Mouse (Mus musculus): ENCODE data around the gene Sprr2a1.
"Not testable (repeated sequence)": the region's sequence is repeated elsewhere in the genome, so short reads cannot be mapped to it uniquely, and the experiment has no call there.

Sprr2a1 gene

GRCm38 (mm10) chr3:92215569-92215968 lies at the start of gene Sprr2a1, which contains the start of gene Sprr2a2:
Sprr2a1 (plus strand) TSS chr3:92215799.
Sprr2a2 (plus strand) TSS chr3:92215920.
- not testable (repeated sequence) for DNase-seq (ENCODE audit: extremely low read depth, low read depth)

GRCm38 (mm10) chr3:92169847-92170246 lies 45.8 kb upstream of the Sprr2a1 start:
- no peak for DNase-seq (ENCODE audit: extremely low read depth, low read depth)

GRCm38 (mm10) chr3:92176880-92177279 lies 38.7 kb upstream of the Sprr2a1 start:
- no peak for DNase-seq (ENCODE audit: extremely low read depth, low read depth)

GRCm38 (mm10) chr3:92195512-92196200 lies 19.9 kb upstream of the Sprr2a1 start:
- DNase-seq (ENCODE audit: extremely low read depth, low read depth): no peak

GRCm38 (mm10) chr3:92211133-92211925 lies 4.3 kb upstream of the Sprr2a1 start:
- DNase-seq (ENCODE audit: extremely low read depth, low read depth): not testable (repeated sequence)

DNA sequence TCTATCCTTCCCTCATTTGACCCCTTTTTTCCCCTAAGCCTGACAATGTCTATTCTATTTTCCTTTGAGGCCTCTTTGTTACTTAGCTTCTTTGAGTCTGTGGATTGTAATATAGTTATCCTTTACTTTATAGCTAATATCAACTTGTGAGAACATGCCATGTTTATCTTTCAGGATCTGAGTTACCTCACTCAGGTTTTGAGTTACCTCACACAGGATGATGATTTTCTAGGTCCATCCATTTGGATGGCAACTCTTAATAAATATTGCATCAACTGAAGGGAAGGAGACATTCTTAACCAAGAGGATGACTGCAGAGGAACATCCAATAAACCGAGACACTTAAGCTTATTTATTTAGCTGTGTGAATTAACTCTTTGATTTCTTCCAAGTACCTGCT lies 3.5 kb upstream of the Sprr2a1 start:
- not testable (repeated sequence) for DNase-seq (ENCODE audit: extremely low read depth, low read depth)

- DNase-seq (ENCODE audit: extremely low read depth, low read depth): not testable (repeated sequence)
These were observed 1.9 kb upstream of the Sprr2a1 start for GRCm38 (mm10) chr3:92213651-92214050.

- not testable (repeated sequence) for DNase-seq (ENCODE audit: extremely low read depth, low read depth)
These were observed 3.4 kb downstream of the Sprr2a1 start for GRCm38 (mm10) chr3:92219031-92219430.

DNA sequence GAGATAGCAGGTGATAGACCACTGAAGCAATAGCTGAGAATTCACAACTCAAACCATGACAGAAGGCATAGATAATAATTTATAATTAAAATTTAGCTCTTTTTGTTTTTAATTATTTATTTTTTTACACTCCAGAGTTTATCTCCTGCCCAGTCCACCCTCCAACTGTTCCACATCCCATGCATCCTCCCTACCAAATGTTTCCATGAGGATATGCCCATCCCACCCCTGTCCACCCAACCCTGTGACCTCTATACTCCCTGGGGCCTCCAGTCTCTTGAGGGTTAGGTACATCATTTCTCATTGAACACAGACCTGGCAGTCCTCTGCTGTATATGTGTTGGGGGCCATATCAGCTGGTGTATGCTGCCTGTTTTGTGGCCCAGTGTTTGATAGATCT lies 8.1 kb downstream of the Sprr2a1 start:
- DNase-seq (ENCODE audit: extremely low read depth, low read depth): not testable (repeated sequence)

GRCm38 (mm10) chr3:92227410-92227809 lies 11.8 kb downstream of the Sprr2a1 start:
- DNase-seq (ENCODE audit: extremely low read depth, low read depth): not testable (repeated sequence)

DNA sequence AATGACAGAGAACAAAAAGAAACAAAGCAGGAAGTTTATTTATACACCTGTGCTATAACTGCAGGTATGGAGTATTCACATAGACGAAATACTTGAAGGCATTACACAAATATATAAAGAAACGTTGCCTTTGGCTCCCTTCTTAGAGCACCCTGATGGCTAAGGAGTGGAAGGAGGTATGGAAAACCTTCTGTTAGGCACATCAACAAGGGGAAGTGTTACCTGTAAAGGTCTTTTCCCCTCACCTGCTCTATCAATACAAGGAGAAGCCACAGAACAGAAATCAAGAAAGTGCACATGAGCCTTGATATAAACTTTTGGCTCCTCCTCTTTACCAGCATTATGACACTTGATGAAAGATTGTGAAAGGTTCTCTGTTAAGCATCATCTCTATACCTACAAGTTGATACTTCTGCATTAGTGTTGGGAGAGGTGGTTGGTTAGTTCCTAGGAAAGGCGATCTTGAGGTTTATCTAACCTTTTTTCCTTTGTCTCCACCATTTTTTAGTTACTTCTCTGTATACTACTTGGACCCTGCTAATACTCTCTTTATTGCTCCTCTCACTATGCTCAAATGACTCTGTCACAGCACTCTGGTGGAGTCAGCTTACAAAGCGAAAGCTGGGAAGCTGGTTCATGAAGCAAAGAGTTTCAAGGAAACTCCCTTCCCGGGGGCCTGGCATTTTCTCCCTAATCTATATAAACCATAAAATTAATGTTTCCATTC lies 21.0 kb downstream of the Sprr2a1 start:
- DNase-seq (ENCODE audit: extremely low read depth, low read depth): not testable (repeated sequence)

GRCm38 (mm10) chr3:92238736-92239135 lies 23.1 kb downstream of the Sprr2a1 start:
- not testable (repeated sequence) for DNase-seq (ENCODE audit: extremely low read depth, low read depth)

DNA sequence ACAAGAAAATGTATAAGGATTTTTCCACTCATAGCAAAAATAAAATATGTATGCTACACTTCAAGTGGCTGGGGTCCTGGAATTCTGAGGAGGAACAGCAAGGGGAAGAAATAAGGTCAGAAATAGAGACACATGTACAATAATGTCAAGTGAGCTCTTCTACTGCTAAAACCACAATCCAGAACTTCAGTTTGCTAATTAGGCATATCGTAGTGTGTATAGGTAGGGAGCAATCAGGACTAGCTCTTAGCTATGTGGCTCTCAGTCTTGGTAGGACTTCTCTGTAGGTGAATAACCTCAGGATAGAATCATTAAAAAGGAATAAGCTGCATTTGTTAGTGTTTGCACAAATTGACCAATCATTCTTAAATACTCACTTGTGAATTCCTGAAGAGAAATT lies 23.6 kb downstream of the Sprr2a1 start:
- not testable (repeated sequence) for DNase-seq (ENCODE audit: extremely low read depth, low read depth)

GRCm38 (mm10) chr3:92244833-92245232 lies 29.2 kb downstream of the Sprr2a1 start:
- not testable (repeated sequence) for DNase-seq (ENCODE audit: extremely low read depth, low read depth)

- not testable (repeated sequence) for DNase-seq (ENCODE audit: extremely low read depth, low read depth)
These were observed 30.6 kb downstream of the Sprr2a1 start for GRCm38 (mm10) chr3:92246245-92246644.

GRCm38 (mm10) chr3:92248494-92248893 lies 32.9 kb downstream of the Sprr2a1 start:
- DNase-seq (ENCODE audit: extremely low read depth, low read depth): not testable (repeated sequence)

- not testable (repeated sequence) for DNase-seq (ENCODE audit: extremely low read depth, low read depth)
These were observed 34.9 kb downstream of the Sprr2a1 start for GRCm38 (mm10) chr3:92250450-92250849.

GRCm38 (mm10) chr3:92253860-92254259 lies 38.3 kb downstream of the Sprr2a1 start:
- DNase-seq (ENCODE audit: extremely low read depth, low read depth): not testable (repeated sequence)

DNA sequence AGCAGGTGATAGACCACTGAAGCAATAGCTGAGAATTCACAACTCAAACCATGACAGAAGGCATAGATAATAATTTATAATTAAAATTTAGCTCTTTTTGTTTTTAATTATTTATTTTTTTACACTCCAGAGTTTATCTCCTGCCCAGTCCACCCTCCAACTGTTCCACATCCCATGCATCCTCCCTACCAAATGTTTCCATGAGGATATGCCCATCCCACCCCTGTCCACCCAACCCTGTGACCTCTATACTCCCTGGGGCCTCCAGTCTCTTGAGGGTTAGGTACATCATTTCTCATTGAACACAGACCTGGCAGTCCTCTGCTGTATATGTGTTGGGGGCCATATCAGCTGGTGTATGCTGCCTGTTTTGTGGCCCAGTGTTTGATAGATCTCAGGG lies 42.9 kb downstream of the Sprr2a1 start:
- not testable (repeated sequence) for DNase-seq (ENCODE audit: extremely low read depth, low read depth)

- not testable (repeated sequence) for DNase-seq (ENCODE audit: extremely low read depth, low read depth)
These were observed 47.9 kb downstream of the Sprr2a1 start for GRCm38 (mm10) chr3:92263462-92263861.

Data from MEL-GATA-1-ER (cell line).